ENCODE assay signal across 8 mouse cellular contexts in genomic region chr17:25951803-25952623, GRCm38 (mm10). TPM values are rescaled to one million over a fixed set of nuclear protein-coding genes. Genes with fewer than 3 reads are reported as not detected.
DNase-seq lines count a peak whose midpoint lies in the region; ATAC-seq and TF ChIP-seq lines count a peak whose summit lies in the region.

TSS of gene A930017K11Rik (minus strand) at chr17:25952565.

- no peaks in the 10 kb centered on the region for H3K9me3 ChIP-seq in heart, embryonic 13.5 days
- no peaks in the 10 kb centered on the region for H3K9me3 ChIP-seq in heart, embryonic 16.5 days (replicated peaks; ENCODE audit: control insufficient read depth, low read length)
- no peaks in the 10 kb centered on the region for H3K9me3 ChIP-seq in liver, embryonic 14.5 days (ENCODE audit: control insufficient read depth, low read length)

- TF ChIP-seq EP300 in liver, embryonic 14.5 days (IDR thresholded peaks at IDR 0.05; ENCODE audit: low read depth) = no peak

- H3K4me1 ChIP-seq in heart, embryonic 13.5 days = peaks cover 19% of the 10 kb centered on the region
- no peaks in the 10 kb centered on the region for H3K4me1 ChIP-seq in bone marrow macrophage, adult 2 months (ENCODE audit: control insufficient read depth, insufficient read depth, low read length)
- H3K4me1 ChIP-seq in heart, embryonic 16.5 days (ENCODE audit: control insufficient read depth, insufficient read depth, low read length) = peaks cover 5% of the 10 kb centered on the region
- H3K4me1 ChIP-seq in liver, embryonic 14.5 days (replicated peaks; ENCODE audit: control insufficient read depth in 2 of 2, insufficient read depth in 2 of 2, low read length in 1 of 2) = peaks cover 16 to 17% of the 10 kb centered on the region in 2 experiments

- intact Hi-C loops in heart, postnatal 36 days (cut with DNase I) = no loop called here

- peak within 1 kb of the TSS; percentile 54 for H3K4me3 ChIP-seq in heart, embryonic 13.5 days
- H3K4me3 ChIP-seq in bone marrow macrophage, adult 2 months (ENCODE audit: insufficient read depth, low read length) = peak within 1 kb of the TSS; percentile 51
- H3K4me3 ChIP-seq in heart, embryonic 16.5 days (ENCODE audit: low read length) = peak within 1 kb of the TSS; percentile 44
- peak within 1 kb of the TSS; percentile 3 to 49 for H3K4me3 ChIP-seq in liver, embryonic 14.5 days (ENCODE audit: insufficient read depth in 1 of 2, low read depth in 2 of 2, low read length in 2 of 2)

- DNase-seq in heart, postnatal 36 days = no peak
- no peak for DNase-seq in liver, embryonic 14.5 days (ENCODE audit: low read depth in 3 of 3, low spot score in 3 of 3)
- DNase-seq in layer of hippocampus, postnatal 36 days = no peak
- no peak for DNase-seq in frontal cortex, postnatal 36 days (ENCODE audit: low spot score in 2 of 2)
- no peak for DNase-seq in spleen, postnatal 10 days (ENCODE audit: low spot score in 2 of 2)

- ATAC-seq in heart, embryonic 13.5 days (ENCODE audit: extremely low read depth, insufficient number of reproducible peaks, low FRiP score, low TSS enrichment) = no peak; the same call in 1 of the 2 replicates
- ATAC-seq in heart, embryonic 16.5 days (replicated peaks; ENCODE audit: extremely low read depth, insufficient read depth, low FRiP score) = no peak
- ATAC-seq in liver, embryonic 14.5 days (ENCODE audit: insufficient read depth) = no peak

- H3K4me2 ChIP-seq in heart, embryonic 13.5 days = peak within 1 kb of the TSS; percentile 81
- H3K4me2 ChIP-seq in heart, embryonic 16.5 days (ENCODE audit: low read depth, low read length) = peak within 1 kb of the TSS; percentile 65
- peak within 1 kb of the TSS; percentile 66 for H3K4me2 ChIP-seq in liver, embryonic 14.5 days (ENCODE audit: low read depth)

- H3K27ac ChIP-seq in heart, embryonic 13.5 days (replicated peaks) = no peak within 1 kb of the TSS
- no peak within 1 kb of the TSS for H3K27ac ChIP-seq in bone marrow macrophage, adult 2 months (ENCODE audit: insufficient read depth, low read depth, low read length)
- H3K27ac ChIP-seq in heart, embryonic 16.5 days (ENCODE audit: low read length) = no peak within 1 kb of the TSS
- H3K27ac ChIP-seq in liver, embryonic 14.5 days = no peak within 1 kb of the TSS

- no peaks in the 10 kb centered on the region for H3K36me3 ChIP-seq in heart, embryonic 13.5 days
- H3K36me3 ChIP-seq in heart, embryonic 16.5 days (ENCODE audit: control insufficient read depth, insufficient read depth) = no peaks in the 10 kb centered on the region
- no peaks in the 10 kb centered on the region for H3K36me3 ChIP-seq in liver, embryonic 14.5 days (replicated peaks; ENCODE audit: control insufficient read depth, insufficient read depth, low read depth)

- H3K9ac ChIP-seq in heart, embryonic 13.5 days = peak within 1 kb of the TSS; percentile 77
- peak within 1 kb of the TSS; percentile 11; the same call in 1 of the 2 replicates for H3K9ac ChIP-seq in heart, embryonic 16.5 days (ENCODE audit: low read length)
- H3K9ac ChIP-seq in liver, embryonic 14.5 days (replicated peaks) = peak within 1 kb of the TSS; percentile 27; the same call in 1 of the 2 replicates

- H3K27me3 ChIP-seq in heart, embryonic 13.5 days (replicated peaks) = peaks cover 49% of the 10 kb centered on the region
- H3K27me3 ChIP-seq in heart, embryonic 16.5 days (ENCODE audit: control insufficient read depth, insufficient read depth, low read length) = peaks cover 39% of the 10 kb centered on the region
- peaks cover 47% of the 10 kb centered on the region for H3K27me3 ChIP-seq in liver, embryonic 14.5 days (ENCODE audit: control insufficient read depth, insufficient read depth, low read length)

- TF ChIP-seq POLR2A in bone marrow macrophage, adult 2 months (IDR thresholded peaks at IDR 0.05; ENCODE audit: borderline replicate concordance, low read depth, low read length) = no peak

- TF ChIP-seq CTCF in bone marrow macrophage, adult 2 months (IDR thresholded peaks at IDR 0.05; ENCODE audit: low read depth, low read length) = no peak
- TF ChIP-seq CTCF in liver, embryonic 14.5 days (IDR thresholded peaks at IDR 0.05; ENCODE audit: low read depth) = no peak

- WGBS in heart, embryonic 13.5 days = 1% methylated on average over 58 of the region's 58 CpGs
- WGBS in heart, embryonic 16.5 days = 1% methylated on average over 58 of the region's 58 CpGs
- 3% methylated on average over 57 of the region's 58 CpGs for WGBS in liver, embryonic 14.5 days (ENCODE audit: insufficient replicate concordance)

RNA-seq across cellular contexts. Expression of gene A930017K11Rik, which starts in this region (rescaled TPM):
- polyA plus RNA-seq in heart, embryonic 13.5 days (2015; fragmentation: Nextera tagmentation; extraction: Ambion mirVana) = 0.13 and 0.15 TPM in 2 replicates
- under 1 TPM; 0.19 to 0.33 TPM for total RNA-seq in heart, postnatal 36 days (2021)
- polyA plus RNA-seq in bone marrow macrophage, adult 2 months (2012; ENCODE audit: insufficient read depth, insufficient read length, missing spikeins) = not detected in 2 replicates
- 0.11 TPM in 1 of 2 replicates, not detected in the other for polyA plus RNA-seq in heart, embryonic 16.5 days (2015; fragmentation: Nextera tagmentation; extraction: Ambion mirVana)
- polyA plus RNA-seq in liver, embryonic 14.5 days (2012; rRNA removed) = 0.16 and 0.24 TPM in 2 replicates
- polyA plus RNA-seq in liver, embryonic 14.5 days (2014; fragmentation: Nextera tagmentation; extraction: Ambion mirVana) = 0.13 and 0.37 TPM in 2 replicates
- total RNA-seq in layer of hippocampus, postnatal 36 days (2021) = under 1 TPM; 0.95 to 0.96 TPM

Comparison
In these comparisons a context has a peak if more than half of its experiments do, and no peak if none do; other contexts are left out.
1. H3K9ac ChIP-seq: peak in every context shown above with its lines; median percentile 77 in heart, embryonic 13.5 days; 27 in liver, embryonic 14.5 days; 11 in heart, embryonic 16.5 days.